Mouse (Mus musculus) stomach, postnatal 0 days (tissue): Measurements from ENCODE around the gene Wdr25. TPM values are rescaled to one million over a fixed set of nuclear protein-coding genes. Genes with fewer than 3 reads are reported as not detected.

Experiments used
- ATAC-seq: fragments of 200-750 bp; cut with Nextera tagmentation; 2 replicates; pipeline ENCODE4 v1.8.0; 2017; ENCODE audit not compliant: low FRiP score, low TSS enrichment
- DNase-seq: peaks from one replicate; pipeline ENCODE4 v3.0.0-alpha.2; 2016; ENCODE audit warnings: low spot score
- H3K27ac ChIP-seq: fragments of 300-500 bp; sonication (generic); replicated peaks from 2 replicates; pipeline ENCODE4 v1.5.1; 2014; ENCODE audit warnings: mild to moderate bottlenecking, control low read depth
- H3K27me3 ChIP-seq: fragments of 300-500 bp; sonication (generic); 2 replicates; pipeline ENCODE4 v1.6.1; 2014; ENCODE audit warnings: low read length; ENCODE audit not compliant: control insufficient read depth, insufficient read depth
- H3K36me3 ChIP-seq: fragments of 300-500 bp; sonication (generic); 2 replicates; pipeline ENCODE4 v1.6.1; 2014; ENCODE audit warnings: low read length, mixed read lengths; ENCODE audit not compliant: control insufficient read depth, insufficient read depth
- H3K4me1 ChIP-seq: fragments of 300-500 bp; sonication (generic); replicated peaks from 2 replicates; pipeline ENCODE4 v1.6.1; 2014; ENCODE audit warnings: antibody characterized with exemption; ENCODE audit not compliant: control insufficient read depth, insufficient read depth
- H3K4me2 ChIP-seq: fragments of 300-500 bp; sonication (generic); replicated peaks from 2 replicates; pipeline ENCODE4 v1.6.1; 2014; ENCODE audit warnings: low read depth, mild to moderate bottlenecking, control low read depth, moderate library complexity
- H3K4me3 ChIP-seq: fragments of 300-500 bp; sonication (generic); 2 replicates; pipeline ENCODE4 v1.5.1; 2014; ENCODE audit warnings: low read depth, low read length, control low read depth
- H3K9ac ChIP-seq: fragments of 300-500 bp; sonication (generic); 2 replicates; pipeline ENCODE4 v1.6.1; 2014; ENCODE audit warnings: mild to moderate bottlenecking, low read length, control low read depth, mixed read lengths
- H3K9me3 ChIP-seq: fragments of 300-500 bp; sonication (generic); 2 replicates; pipeline ENCODE4 v1.6.1; 2016; ENCODE audit warnings: low read length; ENCODE audit not compliant: control insufficient read depth
- CTCF ChIP-seq: IDR thresholded peaks from 2 replicates; pipeline ENCODE4 v1.5.1; 2016; ENCODE audit warnings: antibody characterized with exemption, low read depth, mild to moderate bottlenecking, moderate library complexity
- EP300 ChIP-seq: optimal IDR thresholded peaks from 2 replicates; pipeline ENCODE3; 2016; ENCODE audit warnings: antibody characterized with exemption
- WGBS: fragments of 180-500 bp; shearing (Covaris S2); extraction: QIAGEN DNeasy Blood & Tissue Kit; methylation state at CpG from one replicate; pipeline ENCODE4 v1.1.7; 2014; 5-methylcytosine and 5-hydroxymethylcytosine counted together
- polyA plus RNA-seq: library from polyadenylated mRNA; unstranded; fragments of >200 nt; fragmentation: Nextera tagmentation; extraction: Ambion mirVana; gene quantifications from 2 replicates; pipeline ENCODE4 v1.2.1, GENCODE M21; 2015

Wdr25 gene
- polyA plus RNA-seq, 1 experiment from 2014 or later, result 3.9 TPM

DNA sequence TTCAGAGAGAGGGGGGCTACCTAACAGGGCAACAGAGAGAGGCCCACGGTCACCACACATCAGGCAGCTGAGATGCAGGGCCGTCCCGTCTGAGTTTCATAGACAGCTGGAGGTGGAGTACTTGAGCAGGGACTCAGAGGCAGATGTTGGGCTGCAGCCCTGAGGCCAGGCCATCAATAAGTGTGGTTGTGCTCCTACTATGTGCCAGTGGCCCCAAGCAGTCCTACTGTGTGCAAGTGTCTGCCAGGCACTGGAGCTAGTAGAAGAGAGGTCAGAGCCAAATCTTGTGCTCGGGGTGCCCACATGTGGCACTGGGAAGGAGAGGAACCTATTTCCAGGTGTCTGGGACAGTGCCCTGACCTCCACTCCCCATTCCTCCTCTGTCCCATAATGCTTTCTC, 156.5 kb downstream of the Wdr25 start:
- Histone ChIP-seq H3K9ac (no peak overlapping the region), H3K4me1 (no peaks in the 10 kb centered on the region), H3K36me3 (no peaks in the 10 kb centered on the region), H3K4me2 (no peak overlapping the region), H3K4me3 (no peak overlapping the region), H3K9me3 (no peaks in the 10 kb centered on the region), H3K27ac (no peak overlapping the region), H3K27me3 (peaks cover 7% of the 10 kb centered on the region; the same call in 1 of the 2 replicates)
- ATAC-seq, result no peak
- DNase-seq, result no peak
- TF ChIP-seq EP300, result no peak
- TF ChIP-seq CTCF, result no peak
- 74% methylated on average over 4 of the region's 4 CpGs for WGBS

GRCm38 (mm10) chr12:109053020-109053806, 159.8 kb downstream of the Wdr25 start:
- Histone ChIP-seq H3K4me3 (peak overlapping the region; percentile 55), H3K9me3 (no peaks in the 10 kb centered on the region), H3K4me1 (no peaks in the 10 kb centered on the region), H3K4me2 (peak overlapping the region; percentile 92), H3K9ac (peak overlapping the region; percentile 58), H3K36me3 (no peaks in the 10 kb centered on the region), H3K27ac (no peak overlapping the region), H3K27me3 (peaks cover 7% of the 10 kb centered on the region; the same call in 1 of the 2 replicates)
- peak; percentile 10; the same call in 1 of the 2 replicates for ATAC-seq
- WGBS, result under 1% methylated on average over 77 of the region's 105 CpGs
- TF ChIP-seq EP300 (no peak), CTCF (no peak)
- no peak for DNase-seq

- no peak for ATAC-seq
- Histone ChIP-seq H3K27me3 (peaks cover 4% of the 10 kb centered on the region; the same call in 1 of the 2 replicates), H3K27ac (no peak overlapping the region), H3K9ac (no peak overlapping the region), H3K4me2 (no peak overlapping the region), H3K9me3 (no peaks in the 10 kb centered on the region), H3K36me3 (no peaks in the 10 kb centered on the region), H3K4me3 (no peak overlapping the region), H3K4me1 (no peaks in the 10 kb centered on the region)
- DNase-seq, result no peak
- TF ChIP-seq CTCF (no peak), EP300 (no peak)
- 68% methylated on average over 4 of the region's 4 CpGs for WGBS
Observed at GRCm38 (mm10) chr12:109057736-109058135, 164.3 kb downstream of the Wdr25 start.

DNA sequence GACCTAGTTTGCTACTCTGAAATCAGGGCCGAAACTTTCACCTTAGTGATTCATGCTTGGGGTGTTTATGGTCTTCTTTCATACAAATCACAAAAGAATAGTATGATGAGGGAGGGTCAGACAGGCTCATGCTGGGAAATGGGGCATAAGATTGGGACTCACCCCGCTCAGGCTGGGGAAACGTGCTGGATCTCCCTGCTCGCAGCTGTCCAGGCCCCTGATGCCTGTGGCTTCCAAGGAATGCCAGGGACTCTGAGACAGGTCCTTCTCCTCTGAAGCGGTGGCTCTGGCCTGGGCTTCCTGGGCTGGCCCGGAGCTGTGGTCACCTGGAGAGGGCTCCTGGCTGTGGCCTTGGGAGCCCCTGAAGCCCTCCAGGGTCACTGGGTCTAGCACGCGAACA, 165.2 kb downstream of the Wdr25 start:
- no peak for TF ChIP-seq EP300
- DNase-seq (no peak), ATAC-seq (no peak)
- Histone ChIP-seq H3K4me1 (no peaks in the 10 kb centered on the region), H3K27ac (no peak overlapping the region), H3K9ac (no peak overlapping the region), H3K4me3 (no peak overlapping the region), H3K9me3 (no peaks in the 10 kb centered on the region), H3K27me3 (peaks cover 3% of the 10 kb centered on the region; the same call in 1 of the 2 replicates), H3K4me2 (no peak overlapping the region), H3K36me3 (no peaks in the 10 kb centered on the region)
- WGBS, result 83% methylated on average over 8 of the region's 8 CpGs

GRCm38 (mm10) chr12:109067561-109068135, 174.2 kb downstream of the Wdr25 start:
- no peak for TF ChIP-seq CTCF
- TF ChIP-seq EP300, result no peak
- Histone ChIP-seq H3K27me3 (no peaks in the 10 kb centered on the region), H3K4me1 (peaks cover 3% of the 10 kb centered on the region; the same call in 1 of the 2 replicates), H3K27ac (no peak overlapping the region), H3K4me3 (peak overlapping the region; percentile 58), H3K9me3 (no peaks in the 10 kb centered on the region), H3K4me2 (peak overlapping the region; percentile 91), H3K36me3 (no peaks in the 10 kb centered on the region), H3K9ac (peak overlapping the region; percentile 65)
- ATAC-seq, result peak; percentile 86
- WGBS, result 1% methylated on average over 46 of the region's 59 CpGs
- DNase-seq, result peak; percentile 59

GRCm38 (mm10) chr12:109068167-109068653, 174.8 kb downstream of the Wdr25 start, which contains the start of gene Begain:
Begain (minus strand) TSS chr12:109068217.
- H3K9me3 ChIP-seq, result no peaks in the 10 kb centered on the region
- peak within 1 kb of the TSS; percentile 65 for H3K9ac ChIP-seq
- no peak for DNase-seq
- H3K27ac ChIP-seq, result no peak within 1 kb of the TSS
- no peaks in the 10 kb centered on the region for H3K27me3 ChIP-seq
- H3K4me2 ChIP-seq, result peak within 1 kb of the TSS; percentile 91
- no peaks in the 10 kb centered on the region for H3K36me3 ChIP-seq
- peak; percentile 49 for ATAC-seq
- TF ChIP-seq CTCF (no peak), EP300 (no peak)
- peak within 1 kb of the TSS; percentile 58 for H3K4me3 ChIP-seq
- WGBS, result 2% methylated on average over 30 of the region's 48 CpGs
- H3K4me1 ChIP-seq, result peaks cover 3% of the 10 kb centered on the region; the same call in 1 of the 2 replicates
